Mouse (Mus musculus): ENCODE measurements at regions not wholly inside any gene's neighbourhood (a gene's known extent, or its start where the extent isn't known, plus 50 kb on each side); places are given as distances from the start of the nearest gene placed in this dataset.

GRCm38 (mm10) chr1:51536076-51536475, 57.9 kb upstream of the Nabp1 start:
- TF ChIP-seq CTCF (conservative IDR thresholded peaks at IDR 0.05; ENCODE audit: low read length) (no peak), POU5F1 (IDR thresholded peaks at IDR 0.05; ENCODE audit: borderline replicate concordance, low read length) (peak; percentile 50; the same call in 1 of the 2 replicates)

All from E14TG2a.4 (cell line).